Mouse (Mus musculus): ENCODE measurements around the gene Wdr35.
"Not testable (repeated sequence)": the region's sequence is repeated elsewhere in the genome, so short reads cannot be mapped to it uniquely, and the experiment has no call there.

Wdr35 gene

DNA sequence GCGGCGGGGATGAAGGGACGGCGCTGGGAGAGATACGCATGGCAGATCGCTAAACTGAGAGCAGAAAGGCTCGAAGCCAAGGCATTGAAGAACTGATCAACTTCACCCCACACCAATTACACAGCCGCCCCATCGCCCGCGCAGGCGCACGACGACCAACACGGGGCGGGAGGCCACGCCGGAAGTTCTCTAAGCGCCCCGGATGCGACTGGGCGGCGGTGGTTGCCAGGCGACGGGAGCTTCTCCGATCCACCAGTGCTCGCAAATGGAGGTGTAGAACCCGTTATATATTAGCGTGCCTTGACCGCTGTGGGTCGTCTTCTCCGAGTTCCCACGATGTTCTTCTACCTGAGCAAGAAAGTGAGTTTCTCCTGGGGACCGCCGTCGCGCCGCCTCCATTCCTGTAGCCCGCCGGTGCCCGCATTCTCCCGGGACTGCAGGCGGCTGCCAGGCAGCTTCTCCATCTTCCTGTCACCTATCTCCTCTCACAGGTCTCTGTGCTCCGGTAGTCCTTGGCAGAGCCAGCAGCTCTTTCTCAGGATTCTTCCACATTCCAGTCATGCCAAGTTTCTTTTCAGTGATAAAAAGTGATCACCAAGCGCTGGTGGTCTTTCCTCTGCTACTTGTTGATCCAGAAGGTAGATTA lies at the start of gene Wdr35:
Gene Wdr35, plus strand, starts transcription at position 73 of the 646 bp plus-strand sequence.
- peak; percentile 91 for DNase-seq (ENCODE audit: low spot score)

DNA sequence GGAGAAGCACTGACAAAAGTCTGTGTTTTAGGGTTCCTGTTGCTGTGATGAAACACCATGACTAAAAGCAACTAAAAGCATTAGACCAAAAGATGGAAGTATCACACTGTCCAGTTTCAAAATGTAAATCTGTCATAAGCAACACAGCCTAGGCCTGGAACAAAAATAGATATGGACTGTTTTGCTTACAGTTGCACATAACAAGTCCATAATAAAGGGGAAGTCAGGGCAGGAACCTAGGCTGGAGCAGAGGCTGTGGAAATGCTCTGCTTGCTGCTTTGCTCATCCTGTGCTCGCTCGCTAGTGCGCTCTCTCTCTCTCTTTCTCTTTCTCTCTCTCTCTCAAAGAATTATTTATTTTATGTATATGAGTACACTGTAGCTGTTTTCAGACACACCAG lies 46.0 kb upstream of the Wdr35 start:
- DNase-seq (ENCODE audit: low spot score) = no peak

DNA sequence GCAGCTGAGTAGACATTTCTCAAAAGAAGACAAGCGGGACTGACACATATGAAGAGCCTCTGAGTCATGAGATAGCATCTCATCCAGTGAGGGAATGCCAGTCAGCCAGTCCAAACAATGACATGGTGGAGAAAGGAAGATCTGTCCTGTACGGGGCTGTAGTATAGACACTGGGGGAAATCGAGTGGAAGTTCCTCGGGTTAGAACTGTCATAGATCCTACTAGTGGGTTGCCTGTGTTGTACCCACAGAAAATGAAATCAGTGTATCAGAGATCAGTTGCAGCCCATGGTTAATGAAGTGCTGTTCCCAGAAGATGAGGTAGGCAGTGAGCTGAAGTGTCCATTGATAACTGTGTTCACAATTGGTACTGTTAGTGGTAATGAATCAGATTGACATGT lies 44.9 kb upstream of the Wdr35 start:
- no peak for DNase-seq (ENCODE audit: low spot score)

DNA sequence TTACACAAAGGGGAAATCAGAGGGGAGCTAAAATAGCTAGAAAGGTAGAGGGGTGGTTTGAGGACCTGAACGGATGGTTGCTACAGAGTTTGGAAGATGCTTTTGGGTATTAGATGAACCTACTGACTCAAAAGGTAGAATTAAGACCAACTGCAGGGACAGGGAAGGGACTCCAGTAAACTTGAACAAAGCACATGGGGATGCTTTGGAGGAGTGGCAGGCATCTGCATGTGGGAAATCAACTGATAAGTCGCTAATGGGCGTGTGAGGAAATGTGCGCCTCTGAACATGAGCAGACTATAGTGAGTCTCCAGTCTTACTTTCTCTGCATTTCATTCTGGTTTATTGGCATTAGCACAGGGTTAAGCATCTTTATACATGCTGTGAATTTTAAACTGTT lies 42.6 kb upstream of the Wdr35 start:
- no peak for DNase-seq (ENCODE audit: low spot score)

DNA sequence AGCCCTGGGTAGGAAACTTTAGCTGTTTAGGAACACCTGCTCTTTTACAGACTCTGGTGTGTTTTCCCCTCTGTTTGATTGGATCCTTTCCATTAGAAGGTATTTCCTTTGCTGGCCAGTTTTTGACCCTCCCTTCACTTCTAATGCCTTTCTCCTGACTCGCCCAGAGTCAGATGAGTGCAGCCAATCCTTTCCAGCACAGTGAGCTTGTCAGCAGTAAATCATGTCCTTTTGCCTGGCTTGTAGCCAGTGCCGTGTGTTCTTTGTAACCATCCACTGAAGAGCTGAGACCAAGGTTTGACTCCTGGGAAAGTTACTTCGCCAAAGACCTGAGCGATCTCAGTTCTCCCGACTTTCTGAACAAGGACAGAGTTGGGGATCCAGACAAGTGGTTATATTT lies 38.3 kb upstream of the Wdr35 start:
- DNase-seq (ENCODE audit: low spot score) = no peak

DNA sequence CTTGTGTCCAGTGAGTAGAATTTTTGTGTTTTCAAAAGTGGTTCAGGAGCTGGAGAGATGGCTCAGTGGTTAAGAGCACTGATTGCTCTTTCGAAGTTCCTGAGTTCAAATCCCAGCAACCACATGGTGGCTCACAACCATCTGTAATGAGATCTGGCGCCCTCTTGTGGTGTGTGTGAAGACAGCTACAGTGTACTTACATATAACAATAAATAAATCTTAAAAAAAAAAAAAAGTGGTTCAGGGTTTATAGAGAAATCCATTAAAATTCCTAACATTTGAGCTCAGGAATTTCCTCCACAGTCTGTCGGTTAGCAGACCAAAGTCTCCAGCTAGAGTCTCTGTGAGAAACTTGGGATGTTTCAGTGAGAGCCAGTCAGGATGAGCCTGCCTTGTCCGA lies 37.5 kb upstream of the Wdr35 start:
- not testable (repeated sequence) for DNase-seq (ENCODE audit: low spot score)

DNA sequence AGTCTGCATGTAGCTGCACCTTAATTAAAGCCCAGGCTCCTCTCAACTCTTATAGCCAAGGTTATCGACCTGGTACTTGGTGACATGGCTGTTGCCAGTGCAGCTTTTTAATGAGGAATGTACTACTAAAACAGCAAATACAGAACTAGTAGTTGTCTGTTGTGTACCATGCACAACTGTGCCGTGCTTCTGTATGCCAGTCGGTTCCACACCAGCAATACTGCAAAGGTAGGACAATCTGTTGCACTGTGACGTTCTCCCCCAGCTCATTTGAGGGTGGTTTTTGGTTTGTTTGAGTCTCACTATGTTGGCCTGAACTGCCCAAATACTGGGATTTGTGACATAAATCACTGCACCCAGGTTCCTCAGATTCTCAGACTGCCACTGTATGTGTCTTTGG lies 34.2 kb upstream of the Wdr35 start:
- DNase-seq (ENCODE audit: low spot score) = no peak

DNA sequence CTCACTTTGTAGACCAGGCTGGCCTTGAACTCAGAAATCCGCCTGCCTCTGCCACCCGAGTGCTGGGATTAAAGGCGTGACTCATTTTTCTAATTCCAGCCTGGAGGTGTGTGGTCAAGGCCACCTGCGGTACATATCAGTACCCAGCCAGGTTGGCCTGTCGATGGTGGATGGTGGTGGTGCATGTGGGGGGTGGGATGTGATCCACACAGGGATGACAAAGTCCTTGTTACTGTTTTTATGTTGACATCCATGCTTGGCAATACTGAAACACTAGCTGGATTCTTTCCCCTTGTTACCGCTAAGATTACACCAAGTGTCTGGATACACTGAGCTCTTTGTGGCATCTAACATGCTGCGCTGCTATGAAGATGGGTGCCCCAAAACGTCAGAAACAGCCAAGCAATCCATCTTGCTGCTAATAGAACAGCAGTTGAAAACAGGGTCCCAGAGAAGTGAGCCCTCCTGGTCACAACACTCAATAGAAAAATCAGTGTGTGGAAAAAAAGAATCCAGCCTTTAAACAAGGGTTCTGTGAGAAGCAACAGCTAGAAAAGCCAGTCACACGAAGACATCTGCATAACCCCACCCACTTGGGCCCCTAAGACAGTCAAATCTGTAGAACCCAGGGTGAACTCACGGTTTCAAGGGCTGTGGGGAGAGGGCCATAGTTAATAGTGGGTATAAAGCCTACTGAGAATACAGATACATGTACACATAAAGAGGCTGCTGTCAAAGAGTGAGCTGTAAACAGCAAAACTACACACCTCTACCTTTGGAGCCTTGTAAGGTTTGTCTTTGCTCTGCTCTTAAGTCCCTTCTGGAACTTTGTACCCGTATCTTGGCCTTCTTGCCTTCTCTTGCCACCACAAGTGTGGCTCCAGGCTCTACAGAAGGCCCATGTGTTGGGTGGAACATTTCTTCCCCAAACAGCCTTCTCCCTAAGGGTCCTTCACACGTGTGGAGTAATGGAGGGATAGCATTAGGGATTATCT lies 33.4 kb upstream of the Wdr35 start:
- DNase-seq (ENCODE audit: low spot score) = no peak

DNA sequence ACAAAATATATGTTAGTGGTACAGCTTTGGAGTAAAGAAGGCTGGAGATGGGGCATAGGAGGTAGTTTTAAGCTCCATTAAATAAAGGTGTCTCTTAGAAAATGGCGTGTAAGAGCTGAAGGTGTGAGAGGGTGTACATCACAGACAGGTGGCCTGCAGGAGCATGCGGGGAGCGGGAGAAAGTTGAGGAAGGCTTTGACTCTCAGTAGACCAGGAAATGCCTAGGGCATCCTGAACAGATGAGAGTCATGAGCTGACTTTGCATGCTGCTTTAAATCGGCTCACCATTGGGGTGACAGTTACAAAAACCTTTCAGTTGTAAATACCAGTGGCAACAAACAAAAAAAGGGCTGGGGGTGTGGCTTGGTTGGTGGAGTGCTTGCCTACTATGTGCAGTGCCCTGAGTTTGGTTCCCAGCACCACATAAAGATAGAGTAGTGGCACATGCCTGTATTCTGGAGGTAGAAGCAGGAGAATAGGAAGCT lies 32.5 kb upstream of the Wdr35 start:
- DNase-seq (ENCODE audit: low spot score) = no peak

DNA sequence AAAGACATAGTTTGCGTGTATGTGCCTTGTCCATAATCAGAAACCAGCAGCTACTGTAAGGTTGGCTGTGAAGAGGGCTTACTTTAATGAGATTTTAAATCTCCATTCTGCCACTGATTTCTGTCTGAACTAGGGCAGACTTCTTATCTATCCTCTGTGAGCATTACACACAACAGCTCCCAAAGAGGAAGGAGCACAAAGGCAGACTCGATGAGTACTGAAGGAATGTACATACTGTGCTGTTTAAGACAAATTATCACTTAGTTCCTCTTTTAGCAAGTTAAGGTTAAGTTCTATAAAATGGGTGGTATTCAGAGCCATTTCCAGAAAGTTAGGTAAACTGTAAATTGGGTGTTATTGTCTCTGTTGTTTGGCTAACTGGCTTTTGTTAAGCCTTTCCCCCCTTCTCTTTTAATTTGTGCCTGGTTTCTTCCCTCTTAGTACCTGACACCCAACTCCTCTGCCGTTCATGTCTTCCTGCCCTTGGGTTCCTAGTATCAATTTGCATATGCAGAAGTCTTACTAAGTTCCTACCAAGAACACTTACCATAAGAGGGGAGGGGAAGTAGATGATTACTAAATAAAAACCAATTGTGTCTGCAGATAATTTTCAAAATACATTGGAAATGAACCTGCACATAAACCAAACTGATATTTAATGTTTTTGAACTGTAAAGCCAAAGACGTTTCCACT lies 31.8 kb upstream of the Wdr35 start:
- DNase-seq (ENCODE audit: low spot score) = no peak

DNA sequence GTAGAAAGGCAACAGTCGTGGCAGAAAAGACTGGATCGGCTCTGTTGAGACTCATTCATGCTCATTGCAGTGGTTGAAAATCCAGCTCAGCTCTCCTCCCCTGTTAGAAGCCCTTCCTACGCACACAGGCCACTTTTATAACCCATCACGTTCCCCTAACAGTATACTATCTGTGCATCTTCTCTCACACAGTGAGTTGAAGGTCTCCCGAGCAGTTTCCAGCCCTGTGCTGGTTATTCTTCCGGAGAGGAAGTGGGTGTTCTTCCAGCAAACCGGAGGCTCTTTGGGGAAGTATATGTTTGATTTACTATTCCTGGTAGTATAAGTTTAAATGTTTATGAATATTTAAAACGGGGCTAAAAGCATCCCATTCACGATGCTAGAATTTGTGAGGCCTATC lies 26.5 kb upstream of the Wdr35 start:
- no peak for DNase-seq (ENCODE audit: low spot score)

DNA sequence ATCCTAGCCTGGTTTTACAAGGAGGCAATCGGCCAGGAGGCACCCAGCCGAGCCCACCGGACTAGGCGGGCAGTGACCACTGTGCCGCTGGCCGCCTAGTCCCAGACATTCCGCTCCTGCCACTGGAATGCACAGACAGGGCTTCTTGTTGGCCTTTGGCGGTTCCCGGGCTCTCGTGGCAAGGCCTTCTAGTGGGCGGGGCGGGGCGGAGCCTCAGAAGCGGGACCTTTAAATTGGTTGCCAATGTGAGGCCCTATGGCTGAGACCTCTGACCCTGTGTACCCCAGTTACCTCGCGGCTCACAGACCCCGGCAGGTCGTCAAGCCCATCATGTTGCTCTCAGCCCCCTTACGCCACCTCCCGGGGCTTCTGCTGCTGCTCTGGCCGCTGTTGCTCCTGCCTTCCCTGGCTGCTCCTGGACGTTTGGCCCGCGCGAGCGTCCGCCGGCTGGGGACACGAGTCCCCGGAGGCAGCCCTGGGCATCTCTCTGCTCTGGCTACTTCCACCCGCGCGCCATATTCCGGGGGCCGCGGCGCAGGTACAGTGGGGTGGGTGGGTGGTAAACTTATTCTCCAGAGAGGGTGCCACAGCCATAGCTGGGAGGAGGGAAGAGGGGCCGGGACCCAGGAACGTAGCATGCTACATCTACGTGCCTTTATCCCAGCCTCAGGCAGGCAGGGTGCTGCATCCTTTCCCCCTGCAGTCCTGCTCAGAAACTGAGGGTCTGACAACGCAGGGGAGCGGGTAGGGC lies 25.8 kb upstream of the Wdr35 start, which contains the start of gene Matn3:
Gene Matn3, plus strand, starts transcription at position 216 of the 751 bp plus-strand sequence.
- DNase-seq (ENCODE audit: low spot score) = peak; percentile 70

DNA sequence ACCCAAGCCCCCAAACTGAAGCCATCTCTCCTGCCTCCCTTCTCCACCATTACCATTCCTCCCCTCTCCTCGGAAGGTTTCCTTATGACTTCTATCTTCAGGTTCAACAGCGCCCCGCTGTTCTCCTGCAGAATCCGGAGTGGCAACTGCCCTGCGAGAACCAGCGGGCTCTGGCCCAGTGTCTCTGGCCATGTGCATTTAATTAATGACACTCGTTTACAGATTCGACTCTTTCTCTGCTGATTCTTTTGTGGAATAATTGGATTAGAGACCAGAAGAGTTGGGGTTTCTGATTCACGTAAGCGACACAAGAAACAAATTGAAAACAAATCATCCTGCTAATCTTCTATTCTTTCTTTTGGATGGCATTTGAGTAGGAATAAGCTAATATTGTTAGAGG lies 20.6 kb upstream of the Wdr35 start:
- DNase-seq (ENCODE audit: low spot score) = no peak

DNA sequence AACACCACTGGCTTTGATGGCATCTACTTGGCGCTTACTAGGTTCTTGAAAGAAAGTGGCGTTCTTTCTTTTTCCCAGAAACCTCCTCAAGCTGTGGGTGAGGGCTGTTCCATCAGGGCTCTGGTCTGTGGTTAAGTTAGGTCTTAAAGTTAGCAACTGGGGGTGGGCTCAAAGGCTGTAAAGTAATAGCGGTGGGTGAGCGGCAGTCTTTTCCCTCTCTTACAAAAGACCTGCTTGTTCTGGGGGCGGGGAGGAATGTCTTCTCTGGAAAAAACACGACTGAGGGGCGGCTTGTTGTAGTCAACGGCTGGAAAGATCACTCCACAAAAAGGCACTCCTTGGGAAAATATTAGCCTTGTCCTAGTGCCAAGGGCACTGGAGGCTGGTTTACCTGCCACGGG lies 19.5 kb upstream of the Wdr35 start:
- no peak for DNase-seq (ENCODE audit: low spot score)

DNA sequence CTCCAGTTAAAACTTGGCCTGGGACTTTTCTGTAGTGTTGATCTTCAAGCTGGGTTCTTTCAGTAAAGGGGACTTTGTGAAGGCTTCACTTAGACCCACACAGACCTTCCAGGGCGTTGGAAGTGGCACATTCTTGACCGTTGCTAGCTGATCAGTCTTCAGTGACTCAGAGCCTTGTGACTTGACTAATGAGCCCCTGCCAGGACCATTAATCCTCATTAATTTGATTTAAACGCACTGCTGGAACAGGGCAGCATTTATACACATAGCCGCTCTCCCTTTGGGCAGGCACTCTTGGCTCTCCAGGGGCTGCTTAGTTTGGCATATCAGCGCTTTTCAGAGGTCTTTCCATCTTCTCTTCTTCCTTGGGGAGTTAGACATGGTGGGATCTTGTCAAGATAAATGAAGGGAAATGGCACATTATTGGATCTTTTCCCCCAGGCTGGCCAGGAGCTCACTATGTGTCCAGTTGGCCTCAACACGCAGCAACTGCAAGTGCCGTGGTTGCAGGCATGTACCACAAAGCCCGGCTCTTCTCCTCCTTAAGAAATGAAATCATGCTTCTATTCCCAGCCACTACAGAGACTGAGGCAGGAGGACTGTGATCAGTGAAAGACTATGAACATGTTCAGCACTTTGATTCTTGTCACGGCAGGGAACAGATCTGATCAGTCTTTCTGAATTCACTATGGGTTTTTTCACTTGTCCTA lies 11.9 kb upstream of the Wdr35 start:
- no peak for DNase-seq (ENCODE audit: low spot score)

DNA sequence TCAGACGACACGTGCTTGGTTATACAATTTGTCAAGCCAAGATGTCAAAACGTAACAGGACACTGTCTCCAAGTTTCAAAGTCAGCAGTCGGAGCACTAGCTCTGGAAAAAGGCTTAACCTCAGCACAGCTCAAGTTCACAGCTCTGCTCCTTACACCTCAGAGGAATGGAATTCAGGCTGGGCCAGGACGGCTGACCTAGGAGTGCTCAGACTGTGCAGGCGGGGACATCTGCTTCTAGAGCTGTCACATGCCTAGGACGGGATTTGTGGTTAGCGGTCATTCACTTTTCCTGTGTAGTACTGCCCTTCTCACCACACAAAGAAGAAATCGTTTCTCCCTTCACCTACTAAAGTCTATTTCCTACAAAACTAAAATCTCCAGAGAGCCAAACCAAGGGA lies 3.9 kb upstream of the Wdr35 start:
- DNase-seq (ENCODE audit: low spot score) = peak; percentile 27

DNA sequence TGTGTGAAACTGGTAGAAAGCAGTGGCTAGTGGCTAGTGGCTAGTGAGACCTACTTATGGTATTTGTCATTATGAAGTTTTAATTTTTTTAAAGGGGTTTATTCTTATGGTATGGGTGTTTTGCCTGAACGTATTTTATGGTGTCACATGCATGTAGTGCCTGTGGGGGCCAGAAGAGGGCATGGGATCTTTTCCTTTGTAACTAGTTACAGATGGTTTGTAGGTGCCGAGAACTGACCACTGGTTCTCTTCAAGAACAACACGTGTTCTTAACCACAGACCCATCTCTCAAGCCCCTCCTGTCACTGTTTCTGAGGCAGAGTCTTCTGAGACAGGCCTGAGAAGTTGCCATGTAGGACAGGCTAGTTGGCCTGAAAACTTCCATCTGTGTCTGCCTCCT lies 1.4 kb downstream of the Wdr35 start:
- DNase-seq (ENCODE audit: low spot score) = no peak

DNA sequence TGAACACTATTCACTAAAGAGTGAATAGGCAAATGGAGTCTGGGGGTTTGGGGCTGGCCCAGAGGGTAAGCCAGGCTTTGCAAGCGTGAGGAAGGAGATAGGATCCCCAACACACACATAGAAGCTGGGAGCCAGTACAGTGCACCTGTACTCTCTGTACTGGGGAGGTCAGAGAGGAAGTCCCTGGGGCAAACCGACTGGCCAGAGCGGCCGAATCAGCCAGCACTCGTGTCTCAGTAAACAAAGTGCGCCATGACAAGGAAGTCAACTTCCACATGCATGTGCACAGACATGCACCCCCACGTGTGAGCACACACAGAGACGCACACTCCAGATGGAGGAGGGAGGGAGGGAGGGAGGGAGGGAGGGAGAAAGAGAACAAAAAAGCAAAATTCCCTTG lies 19.5 kb downstream of the Wdr35 start:
- DNase-seq (ENCODE audit: low spot score) = no peak

DNA sequence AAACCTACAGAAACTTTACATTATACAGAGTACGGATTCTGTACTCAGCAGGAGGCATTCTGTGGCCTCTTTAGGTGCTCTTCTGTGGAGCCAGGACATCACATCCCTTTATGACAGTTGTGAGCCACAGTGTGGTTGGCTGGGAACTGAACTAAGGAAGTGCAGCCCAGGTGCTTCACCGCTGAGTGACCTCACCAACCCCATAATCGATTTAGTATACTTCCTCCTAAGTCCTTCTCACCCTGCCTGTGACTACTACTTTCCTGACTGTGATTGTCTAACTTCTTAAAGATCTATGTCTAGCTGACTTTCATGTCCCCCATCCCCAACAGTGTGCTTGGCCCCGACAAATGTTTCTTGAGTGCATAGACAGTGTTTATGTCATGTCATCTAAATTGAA lies 24.6 kb downstream of the Wdr35 start:
- no peak for DNase-seq (ENCODE audit: low spot score)

DNA sequence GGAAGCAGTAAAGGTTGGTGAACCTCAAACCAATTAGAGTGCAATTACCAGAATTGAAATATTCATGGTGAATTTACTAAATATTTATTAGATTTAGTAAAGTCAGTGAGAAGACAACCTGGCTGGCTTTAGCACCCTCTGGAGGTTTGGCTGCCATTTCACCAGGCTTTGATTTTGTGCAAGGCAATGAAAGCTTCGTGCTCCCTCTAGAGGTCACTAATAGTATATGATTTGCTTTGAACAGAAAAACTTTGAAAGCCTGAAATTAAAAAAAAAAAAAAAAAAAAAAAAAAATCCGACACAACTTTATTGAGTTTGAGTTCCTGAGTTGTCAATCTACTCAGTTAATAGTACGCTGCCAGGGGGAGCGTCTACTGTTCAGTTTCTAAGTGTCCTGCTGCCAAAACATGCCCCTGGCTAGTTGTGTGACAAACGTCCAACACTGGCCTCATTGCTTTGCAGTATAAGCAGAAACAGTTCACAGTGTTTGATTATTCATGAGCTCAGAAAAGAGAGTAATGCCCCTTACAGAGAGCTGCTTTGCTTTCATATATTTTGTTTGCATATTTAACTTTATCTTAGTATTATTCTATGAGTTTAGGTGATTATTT lies 28.5 kb downstream of the Wdr35 start:
- peak; percentile 46 for DNase-seq (ENCODE audit: low spot score)

DNA sequence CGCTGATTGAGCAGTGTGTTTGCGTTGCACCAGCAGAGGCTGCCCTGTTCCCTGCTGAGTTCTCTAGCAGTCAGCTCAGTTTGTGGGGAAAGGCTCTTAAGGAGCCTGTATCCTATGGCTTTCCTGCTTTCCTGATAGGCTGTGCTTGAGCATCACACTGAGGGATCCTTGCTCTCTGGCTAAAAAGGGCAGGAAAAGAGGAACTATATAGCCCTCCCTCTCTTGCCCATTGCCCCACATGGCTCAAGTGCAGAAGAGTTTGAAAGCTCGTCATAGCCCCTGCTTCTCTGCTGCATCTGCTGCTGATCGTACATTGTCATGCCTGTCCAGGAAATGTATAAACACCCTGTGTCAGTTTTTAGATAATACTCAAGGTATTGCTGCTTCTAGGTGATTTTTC lies 33.5 kb downstream of the Wdr35 start:
- DNase-seq (ENCODE audit: low spot score) = no peak
